Mouse (Mus musculus) cerebellum, adult 2 months (tissue): ENCODE results near the gene Npepl1. TPM values are rescaled to one million over a fixed set of nuclear protein-coding genes. Genes with fewer than 3 reads are reported as not detected.

ENCODE experiments used
- DNase-seq, 2 experiments: peaks; one replicate each; pipeline ENCODE4 v3.0.0; 2021
- H3K27ac ChIP-seq: fragments of 200-500 bp; 2 replicates; pipeline ENCODE4 v1.5.1; 2012; ENCODE audit warnings: low read length, control low read depth, inconsistent platforms; ENCODE audit not compliant: insufficient read depth
- H3K27me3 ChIP-seq: fragments of 200-500 bp; 2 replicates; pipeline ENCODE4 v1.6.1; 2012; ENCODE audit warnings: inconsistent platforms, mild to moderate bottlenecking, low read length, moderate library complexity; ENCODE audit not compliant: control insufficient read depth, insufficient read depth
- H3K4me1 ChIP-seq: fragments of 200-500 bp; 2 replicates; pipeline ENCODE4 v1.6.1; 2011; ENCODE audit warnings: low read length; ENCODE audit not compliant: control insufficient read depth, insufficient read depth
- H3K4me3 ChIP-seq: fragments of 200-500 bp; replicated peaks from 2 replicates; pipeline ENCODE3; 2011; ENCODE audit warnings: mild to moderate bottlenecking, low read depth, low read length, control low read depth; ENCODE audit not compliant: insufficient read depth
- CTCF ChIP-seq: fragments of 200-500 bp; IDR thresholded peaks from 2 replicates; pipeline ENCODE4 v1.5.1; 2011; ENCODE audit warnings: low read depth, mild to moderate bottlenecking, control low read depth, low read length, moderate library complexity, borderline replicate concordance; ENCODE audit not compliant: insufficient read depth
- POLR2A ChIP-seq: fragments of 200-500 bp; IDR thresholded peaks from 2 replicates; pipeline ENCODE4 v1.6.1; 2011; ENCODE audit warnings: low read length, control low read depth, borderline replicate concordance; ENCODE audit not compliant: insufficient read depth
- WGBS: fragments of 180-500 bp; shearing (Covaris S2); methylation state at CpG from one replicate; pipeline ENCODE4 v1.1.7; 2018; 5-methylcytosine and 5-hydroxymethylcytosine counted together
- polyA plus RNA-seq: library from polyadenylated mRNA; depleted of rRNA; stranded (reverse); fragments of >200 nt; gene quantifications from 2 replicates; pipeline ENCODE4 v1.2.3, GENCODE M21; 2012; rRNA removed

Gene Npepl1
- 44.3 and 48.2 TPM in 2 replicates for polyA plus RNA-seq

GRCm38 (mm10) chr2:174109991-174110782 lies at the start of gene Npepl1:
TSS of gene Npepl1 (plus strand) at chr2:174110349.
- DNase-seq = peak; percentile 75 to 77
- Histone ChIP-seq H3K4me3 (peak within 1 kb of the TSS; percentile 54), H3K4me1 (no peaks in the 10 kb centered on the region; the same call in 1 of the 2 replicates), H3K27me3 (no peaks in the 10 kb centered on the region), H3K27ac (peak within 1 kb of the TSS; percentile 46)
- 1% methylated on average over 77 of the region's 90 CpGs for WGBS
- TF ChIP-seq CTCF (no peak), POLR2A (no peak; the same call in 1 of the 2 replicates)

- no peak for DNase-seq
- WGBS = 20% methylated on average over 2 of the region's 2 CpGs
- Histone ChIP-seq H3K27ac (no peak overlapping the region), H3K4me1 (no peaks in the 10 kb centered on the region), H3K4me3 (no peak overlapping the region), H3K27me3 (no peaks in the 10 kb centered on the region)
- TF ChIP-seq CTCF = no peak
- TF ChIP-seq POLR2A = no peak
These were observed 48.9 kb upstream of the Npepl1 start for GRCm38 (mm10) chr2:174061219-174061618.

GRCm38 (mm10) chr2:174063074-174063473 lies 47.1 kb upstream of the Npepl1 start:
- no peak for DNase-seq
- H3K27ac ChIP-seq = no peak overlapping the region
- TF ChIP-seq POLR2A = no peak
- TF ChIP-seq CTCF = no peak
- no peaks in the 10 kb centered on the region for H3K4me1 ChIP-seq
- no peaks in the 10 kb centered on the region for H3K27me3 ChIP-seq
- 69% methylated on average over 6 of the region's 6 CpGs for WGBS
- no peak overlapping the region for H3K4me3 ChIP-seq

- H3K4me1 ChIP-seq = no peaks in the 10 kb centered on the region
- no peak for TF ChIP-seq CTCF
- no peak for TF ChIP-seq POLR2A
- WGBS = 73% methylated on average over 9 of the region's 9 CpGs
- no peaks in the 10 kb centered on the region for H3K27me3 ChIP-seq
- no peak for DNase-seq
- no peak overlapping the region for H3K4me3 ChIP-seq
- no peak overlapping the region for H3K27ac ChIP-seq
These were observed 46.5 kb upstream of the Npepl1 start for GRCm38 (mm10) chr2:174063527-174064211.

- H3K4me3 ChIP-seq = no peak overlapping the region
- H3K4me1 ChIP-seq = no peaks in the 10 kb centered on the region
- H3K27me3 ChIP-seq = no peaks in the 10 kb centered on the region
- 76% methylated on average over 6 of the region's 6 CpGs for WGBS
- DNase-seq = no peak
- TF ChIP-seq CTCF = no peak
- no peak for TF ChIP-seq POLR2A
- H3K27ac ChIP-seq = no peak overlapping the region
These were observed 42.2 kb upstream of the Npepl1 start for GRCm38 (mm10) chr2:174067793-174068419.

- Histone ChIP-seq H3K4me3 (no peak overlapping the region), H3K4me1 (no peaks in the 10 kb centered on the region), H3K27me3 (no peaks in the 10 kb centered on the region), H3K27ac (no peak overlapping the region)
- 55% methylated on average over 3 of the region's 3 CpGs for WGBS
- TF ChIP-seq POLR2A (no peak), CTCF (no peak)
- DNase-seq = no peak
These were observed 40.6 kb upstream of the Npepl1 start for GRCm38 (mm10) chr2:174069532-174070049.

- TF ChIP-seq POLR2A = no peak
- no peak for TF ChIP-seq CTCF
- 84% methylated on average over 5 of the region's 5 CpGs for WGBS
- H3K4me3 ChIP-seq = no peak overlapping the region
These were observed 38.7 kb upstream of the Npepl1 start for GRCm38 (mm10) chr2:174071406-174071805.

More at GRCm38 (mm10) chr2:174071406-174071805, 38.7 kb upstream of the Npepl1 start:
- H3K4me1 ChIP-seq = peaks cover 6% of the 10 kb centered on the region; the same call in 1 of the 2 replicates
- no peaks in the 10 kb centered on the region for H3K27me3 ChIP-seq
- no peak for DNase-seq
- H3K27ac ChIP-seq = no peak overlapping the region
